Mouse (Mus musculus) embryonic fibroblast, embryonic 13.5 days (primary cell): Measurements from ENCODE around the gene Olfr1111.

ENCODE experiments used
- CTCF ChIP-seq: IDR thresholded peaks from 2 replicates; pipeline ENCODE4 v1.5.1; 2011; ENCODE audit warnings: mild to moderate bottlenecking, control low read depth, low read length, moderate library complexity, borderline replicate concordance; ENCODE audit not compliant: insufficient read depth
- POLR2A ChIP-seq: IDR thresholded peaks from 2 replicates; pipeline ENCODE4 v1.6.1; 2011; ENCODE audit warnings: low read depth, mild to moderate bottlenecking, control low read depth, low read length, moderate library complexity

- TF ChIP-seq CTCF (no peak), POLR2A (no peak)
Observed at GRCm38 (mm10) chr2:87152524-87152923, at the start of gene Olfr1111.
